Mouse (Mus musculus) bone marrow, adult 2 months (tissue): Measurements from ENCODE around the gene Rbpj. TPM values are rescaled to one million over a fixed set of nuclear protein-coding genes. Genes with fewer than 3 reads are reported as not detected.

Source experiments
- H3K27ac ChIP-seq: fragments of 200-500 bp; 2 replicates; pipeline ENCODE4 v1.5.1; 2012; ENCODE audit warnings: low read depth, mild to moderate bottlenecking, control low read depth, inconsistent platforms, low read length; ENCODE audit not compliant: control insufficient read depth, poor library complexity, insufficient read depth
- H3K4me1 ChIP-seq: fragments of 200-500 bp; 2 replicates; pipeline ENCODE4 v1.6.1; 2011; ENCODE audit warnings: low read length; ENCODE audit not compliant: control insufficient read depth, insufficient read depth
- H3K4me3 ChIP-seq: fragments of 200-500 bp; replicated peaks from 2 replicates; pipeline ENCODE3; 2011; ENCODE audit warnings: mild to moderate bottlenecking, low read depth, low read length, control low read depth; ENCODE audit not compliant: control insufficient read depth
- CTCF ChIP-seq: fragments of 200-500 bp; IDR thresholded peaks from 2 replicates; pipeline ENCODE4 v1.5.1; 2011; ENCODE audit warnings: low read length, control low read depth; ENCODE audit not compliant: control insufficient read depth, insufficient read depth
- POLR2A ChIP-seq: fragments of 200-500 bp; IDR thresholded peaks from 2 replicates; pipeline ENCODE4 v1.6.1; 2011; ENCODE audit warnings: low read depth, mild to moderate bottlenecking, control low read depth, low read length, borderline replicate concordance; ENCODE audit not compliant: control insufficient read depth
- WGBS: fragments of 180-500 bp; shearing (Covaris S2); methylation state at CpG from one replicate; pipeline ENCODE4 v1.1.7; 2018; 5-methylcytosine and 5-hydroxymethylcytosine counted together
- polyA plus RNA-seq: library from polyadenylated mRNA; stranded (reverse); fragments of >200 nt; gene quantifications from 2 replicates; pipeline ENCODE4 v1.2.4, GENCODE M21; 2011; ENCODE audit warnings: low replicate concordance; ENCODE audit not compliant: missing spikeins, insufficient read depth, insufficient read length

Rbpj gene
- 10.7 and 26.0 TPM in 2 replicates for polyA plus RNA-seq

GRCm38 (mm10) chr5:53465883-53466282, at the start of gene Rbpj:
Rbpj (plus strand) TSS chr5:53466152.
- no peak within 1 kb of the TSS for H3K27ac ChIP-seq
- H3K4me1 ChIP-seq, result no peaks in the 10 kb centered on the region
- TF ChIP-seq POLR2A (no peak), CTCF (no peak)
- no peak within 1 kb of the TSS for H3K4me3 ChIP-seq
- WGBS, result 83% methylated on average over 9 of the region's 9 CpGs

- TF ChIP-seq CTCF (no peak), POLR2A (no peak)
- H3K4me3 ChIP-seq, result no peak overlapping the region
- 8% methylated on average over 1 of the region's 1 CpGs for WGBS
- no peaks in the 10 kb centered on the region; the same call in 1 of the 2 replicates for H3K4me1 ChIP-seq
- H3K27ac ChIP-seq, result no peak overlapping the region
Measured at GRCm38 (mm10) chr5:53420777-53421176, 45.2 kb upstream of the Rbpj start.

GRCm38 (mm10) chr5:53421291-53421690, 44.7 kb upstream of the Rbpj start:
- H3K4me3 ChIP-seq, result no peak overlapping the region
- WGBS, result 8% methylated on average over 4 of the region's 4 CpGs
- H3K27ac ChIP-seq, result no peak overlapping the region
- H3K4me1 ChIP-seq, result no peaks in the 10 kb centered on the region; the same call in 1 of the 2 replicates
- TF ChIP-seq POLR2A, result no peak
- TF ChIP-seq CTCF, result no peak

- Histone ChIP-seq H3K27ac (no peak overlapping the region), H3K4me1 (no peaks in the 10 kb centered on the region), H3K4me3 (no peak overlapping the region)
- WGBS, result 79% methylated on average over 4 of the region's 4 CpGs
- TF ChIP-seq POLR2A, result no peak
- TF ChIP-seq CTCF, result no peak
Measured at GRCm38 (mm10) chr5:53427411-53427810, 38.5 kb upstream of the Rbpj start.

GRCm38 (mm10) chr5:53429683-53430477, 36.1 kb upstream of the Rbpj start:
- Histone ChIP-seq H3K4me1 (no peaks in the 10 kb centered on the region), H3K27ac (no peak overlapping the region), H3K4me3 (no peak overlapping the region)
- TF ChIP-seq POLR2A, result no peak
- 50% methylated on average over 10 of the region's 10 CpGs for WGBS

GRCm38 (mm10) chr5:53432451-53432850, 33.5 kb upstream of the Rbpj start:
- Histone ChIP-seq H3K4me1 (no peaks in the 10 kb centered on the region), H3K4me3 (no peak overlapping the region)

GRCm38 (mm10) chr5:53436905-53437632, 28.9 kb upstream of the Rbpj start:
- no peak for TF ChIP-seq POLR2A
- Histone ChIP-seq H3K4me3 (no peak overlapping the region), H3K27ac (no peak overlapping the region), H3K4me1 (no peaks in the 10 kb centered on the region)
- WGBS, result 62% methylated on average over 6 of the region's 6 CpGs

More at GRCm38 (mm10) chr5:53432451-53432850, 33.5 kb upstream of the Rbpj start:
- no peak for TF ChIP-seq POLR2A
- no peak for TF ChIP-seq CTCF
- H3K27ac ChIP-seq, result no peak overlapping the region
- 88% methylated on average over 4 of the region's 4 CpGs for WGBS

GRCm38 (mm10) chr5:53437767-53438166, 28.2 kb upstream of the Rbpj start:
- Histone ChIP-seq H3K27ac (no peak overlapping the region), H3K4me3 (no peak overlapping the region), H3K4me1 (no peaks in the 10 kb centered on the region)
- 68% methylated on average over 4 of the region's 4 CpGs for WGBS
- no peak for TF ChIP-seq CTCF
- no peak for TF ChIP-seq POLR2A
